Mouse (Mus musculus) liver (tissue): ENCODE data around the gene Sult5a1.

ENCODE experiments used
- DNase-seq: peaks from one replicate; pipeline ENCODE4 v3.0.0-alpha.2; 2020; ENCODE audit warnings: mixed read lengths

Gene Sult5a1

DNA sequence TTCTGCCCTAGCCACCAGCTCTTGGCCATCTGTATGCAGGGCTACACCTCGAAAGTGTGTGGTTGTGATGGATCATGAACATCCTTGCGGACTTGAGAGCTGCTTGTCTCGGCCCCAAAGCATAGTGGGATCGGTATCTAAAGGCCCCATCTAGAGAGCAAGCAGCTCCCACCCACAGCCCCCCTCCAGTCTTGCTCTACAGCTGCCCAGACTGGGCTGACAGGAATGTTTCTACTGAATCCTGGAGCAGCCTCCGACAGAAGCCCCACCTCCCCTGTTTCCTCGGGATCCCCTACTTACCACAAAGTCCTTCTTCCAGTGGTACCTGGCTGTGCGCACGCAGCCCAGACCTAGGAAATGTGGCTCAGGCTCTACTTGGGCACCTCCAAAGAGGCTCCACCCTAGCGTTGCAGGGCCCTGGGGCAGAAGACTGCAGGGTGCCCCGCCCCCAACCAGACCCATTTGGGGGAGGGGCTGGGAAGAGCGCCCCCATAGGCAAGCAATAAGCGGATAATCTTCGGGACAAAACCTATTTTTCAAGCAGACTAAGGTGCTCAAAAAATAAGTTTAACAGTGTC is at the start of gene Sult5a1:
TSS of gene Sult5a1 (minus strand) at position 428 of the 578 bp plus-strand sequence.
- peak; percentile 43 for DNase-seq

DNA sequence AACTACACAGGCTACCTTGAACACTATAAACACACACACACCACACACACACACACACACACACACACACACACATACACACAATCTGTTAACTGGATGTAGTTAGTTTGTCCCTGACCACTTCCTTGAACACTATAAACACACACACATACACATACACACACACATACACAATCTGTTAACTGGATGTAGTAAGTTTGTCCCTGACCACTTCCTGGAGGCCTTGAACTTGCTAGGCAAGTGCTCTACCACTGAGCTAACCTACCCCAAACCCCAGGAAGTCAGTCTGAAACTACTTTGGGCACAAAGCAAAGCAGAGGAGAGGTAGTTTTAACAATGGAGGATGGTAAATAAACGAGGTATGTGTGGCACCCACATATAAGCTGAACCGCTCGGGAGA is 45.5 kb upstream of the Sult5a1 start:
- DNase-seq, result no peak

DNA sequence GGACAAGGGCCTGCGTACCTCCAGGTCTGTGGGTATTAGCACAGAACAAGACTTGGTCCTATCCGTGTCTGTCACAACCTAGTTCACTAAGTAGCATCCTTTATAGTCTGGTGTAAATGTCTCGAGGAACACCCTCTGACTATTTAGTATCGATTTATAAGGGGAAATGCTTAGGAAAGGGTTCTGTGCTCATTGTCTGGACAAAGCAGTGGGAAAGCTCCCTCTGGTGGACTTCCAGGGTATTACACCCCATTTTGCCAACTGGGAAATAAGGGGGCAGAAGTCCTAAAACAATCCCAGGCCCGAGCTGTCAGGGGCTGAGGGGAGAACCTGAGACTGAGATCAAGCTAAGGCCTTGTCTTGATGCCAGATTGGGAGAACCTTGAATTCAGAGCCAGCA is 44.2 kb upstream of the Sult5a1 start:
- peak; percentile 74 for DNase-seq

DNA sequence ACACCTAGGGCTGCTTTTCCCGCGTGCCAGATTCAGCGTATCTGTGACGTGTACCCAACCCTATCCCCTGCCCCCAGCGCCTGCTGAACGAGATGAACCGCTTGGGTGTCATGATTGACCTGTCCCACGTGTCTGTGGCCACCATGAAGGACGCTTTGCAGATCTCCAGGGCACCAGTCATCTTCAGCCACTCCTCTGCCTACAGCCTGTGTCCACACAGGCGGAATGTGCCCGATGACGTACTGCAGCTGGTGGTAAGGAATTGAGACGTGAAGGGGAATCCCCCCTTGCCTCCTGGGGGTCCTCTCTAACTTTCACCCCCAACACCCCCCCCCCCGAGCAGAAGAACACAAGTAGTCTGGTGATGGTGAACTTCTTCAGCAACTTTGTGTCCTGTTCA is 41.7 kb upstream of the Sult5a1 start:
- no peak for DNase-seq

DNA sequence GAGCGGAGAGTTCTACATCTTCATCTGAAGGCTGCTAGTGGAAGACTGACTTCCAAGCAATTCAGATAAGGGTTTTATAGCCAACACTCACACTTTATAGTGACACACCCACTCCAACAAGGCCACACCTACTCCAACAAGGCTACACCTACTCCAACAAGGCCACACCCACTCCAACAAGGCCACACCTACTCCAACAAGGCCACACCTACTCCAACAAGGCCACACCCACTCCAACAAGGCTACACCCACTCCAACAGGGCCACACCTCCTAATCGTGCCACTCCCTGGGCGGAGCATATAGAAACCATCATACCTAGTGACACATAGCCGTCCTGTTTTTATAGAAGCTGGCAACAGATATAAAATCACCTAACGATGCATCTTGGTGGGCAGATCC is 38.9 kb upstream of the Sult5a1 start:
- DNase-seq, result peak; percentile 68

DNA sequence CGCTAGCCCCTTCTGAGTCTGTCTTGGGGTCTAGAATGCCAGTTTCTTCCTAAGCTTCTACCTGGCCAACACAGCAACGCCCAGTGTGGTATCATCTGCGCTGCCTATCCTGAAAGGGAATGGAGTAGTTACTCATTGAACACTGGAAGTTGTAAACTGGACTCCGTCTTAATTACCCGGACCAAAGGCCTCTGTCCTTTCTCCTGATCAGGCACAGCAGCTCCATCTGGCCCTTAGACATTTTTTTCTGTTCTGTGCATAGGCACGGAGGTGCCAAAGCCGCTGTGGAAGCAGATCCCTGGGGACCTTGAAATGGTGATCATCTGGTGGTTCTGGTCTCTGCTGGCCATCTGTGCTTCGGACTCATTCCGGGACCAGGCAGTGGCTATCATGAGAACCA is 35.7 kb upstream of the Sult5a1 start:
- no peak for DNase-seq

DNA sequence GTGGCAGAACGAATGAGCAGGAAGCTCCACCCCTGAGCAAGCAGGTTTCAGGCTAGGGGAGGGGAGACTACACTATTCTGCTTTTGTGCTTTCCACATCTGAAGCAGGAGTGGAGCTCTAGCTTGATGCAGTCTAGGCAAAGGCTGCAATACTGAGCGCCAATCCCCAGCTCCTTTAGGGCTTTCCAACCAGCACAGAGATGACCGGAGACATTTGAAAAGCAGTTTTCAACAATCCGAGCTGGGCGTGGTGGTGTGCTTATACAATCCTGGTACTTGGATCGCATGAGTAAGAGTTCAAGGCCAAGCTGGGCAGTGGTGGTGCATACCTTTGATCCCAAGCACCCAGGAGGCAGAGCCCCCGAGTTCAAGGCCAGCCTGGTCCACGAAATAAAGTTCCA is 33.8 kb upstream of the Sult5a1 start:
- DNase-seq, result no peak

DNA sequence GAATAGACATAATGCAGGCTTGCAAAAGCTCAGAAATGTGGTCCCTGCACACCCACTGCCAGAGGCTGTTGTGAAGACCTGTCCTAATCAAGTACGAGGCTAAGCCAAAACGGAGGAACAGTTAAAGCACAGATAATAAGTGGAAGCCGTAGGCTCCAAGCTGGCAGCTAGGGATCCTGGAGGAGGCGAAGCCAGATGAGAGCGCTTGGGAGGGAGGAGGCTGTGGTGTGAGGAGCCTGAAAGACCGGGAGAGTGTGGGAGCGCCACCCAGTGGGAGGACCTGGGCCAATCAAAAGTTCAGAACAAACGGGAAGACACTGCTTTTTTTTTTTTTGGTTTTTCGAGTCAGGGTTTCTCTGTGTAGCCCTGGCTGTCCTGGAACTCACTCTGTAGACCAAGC is 32.6 kb upstream of the Sult5a1 start:
- DNase-seq, result peak; percentile 81

DNA sequence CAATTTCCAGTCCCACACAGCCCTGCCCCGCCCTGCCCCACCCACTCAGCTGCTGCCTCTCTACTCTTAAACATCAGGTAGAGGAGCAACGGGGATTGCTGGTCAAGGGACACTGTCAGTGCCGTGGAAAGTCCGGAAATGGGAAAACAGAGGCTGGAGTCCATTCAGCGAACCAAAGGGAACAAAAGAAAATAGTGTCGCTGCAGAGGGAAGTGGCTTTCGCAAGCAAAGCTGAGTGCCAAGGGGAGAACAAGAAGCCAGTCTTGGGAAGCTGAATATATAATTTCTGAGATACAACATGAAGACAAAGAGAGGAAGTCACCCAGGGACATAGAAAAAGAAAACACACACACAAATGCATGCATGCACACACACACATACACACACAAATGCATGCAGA is 30.7 kb upstream of the Sult5a1 start:
- no peak for DNase-seq

DNA sequence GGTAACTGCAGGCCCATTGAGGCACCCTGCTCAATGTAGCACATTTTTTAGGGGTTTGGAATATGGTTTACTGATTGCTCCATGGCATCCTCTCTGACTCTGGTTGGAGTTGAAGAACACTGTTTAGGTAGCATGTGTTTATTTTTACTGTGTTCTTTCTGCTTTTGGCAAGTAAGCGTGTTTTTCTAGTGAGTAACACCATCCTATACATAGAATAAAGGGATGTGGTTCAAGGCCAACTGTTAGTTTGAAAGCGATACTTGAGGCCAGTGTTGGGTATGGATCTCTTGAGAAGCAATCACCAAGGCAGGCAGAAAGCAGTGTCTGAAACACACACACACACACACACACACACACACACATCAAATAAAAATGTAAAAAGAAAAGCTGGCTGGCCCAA is 29.9 kb upstream of the Sult5a1 start:
- DNase-seq, result no peak

DNA sequence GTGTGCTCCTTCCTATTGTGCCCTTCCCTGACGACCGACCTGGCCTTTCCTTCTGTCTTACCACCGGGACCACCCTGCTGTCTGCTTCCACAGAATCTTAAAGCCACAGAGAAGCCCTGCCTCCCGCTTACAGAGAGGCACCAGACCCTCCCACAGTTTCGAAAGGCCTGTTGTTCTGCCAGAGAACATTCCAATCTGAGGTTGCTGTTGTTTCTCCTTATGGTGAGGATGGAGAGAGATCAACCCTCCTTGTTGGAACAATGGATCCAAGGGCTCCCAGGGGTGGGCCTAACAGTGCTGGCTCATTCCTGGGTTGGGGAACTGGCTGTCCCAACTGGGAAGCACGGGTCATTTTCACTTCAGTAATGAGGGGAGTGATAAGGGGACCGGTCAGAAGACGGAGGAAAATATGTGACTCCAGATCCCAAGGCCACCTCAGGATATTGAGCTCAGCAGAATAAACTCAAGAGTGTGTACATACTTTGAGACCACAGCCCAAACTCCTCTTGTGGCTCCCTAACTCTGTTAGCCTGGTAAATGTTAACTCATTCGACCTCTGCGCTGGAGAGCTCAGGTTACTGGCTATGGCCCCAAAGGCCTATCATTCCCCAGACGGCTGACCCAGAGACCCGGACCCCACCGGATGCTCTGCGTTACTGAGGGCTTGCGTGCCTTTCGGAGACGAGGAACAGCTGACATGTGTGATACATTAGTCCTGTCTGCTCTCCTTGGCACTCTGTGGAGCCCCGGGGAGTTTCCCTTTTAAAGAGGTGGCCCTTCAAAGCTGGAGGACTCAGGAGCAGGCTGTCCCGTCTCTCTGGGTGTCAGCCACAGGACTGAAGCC is 27.7 kb upstream of the Sult5a1 start, which contains the start of gene Dpep1:
TSS of gene Dpep1 (plus strand) at position 677 of the 844 bp plus-strand sequence.
- DNase-seq, result no peak

DNA sequence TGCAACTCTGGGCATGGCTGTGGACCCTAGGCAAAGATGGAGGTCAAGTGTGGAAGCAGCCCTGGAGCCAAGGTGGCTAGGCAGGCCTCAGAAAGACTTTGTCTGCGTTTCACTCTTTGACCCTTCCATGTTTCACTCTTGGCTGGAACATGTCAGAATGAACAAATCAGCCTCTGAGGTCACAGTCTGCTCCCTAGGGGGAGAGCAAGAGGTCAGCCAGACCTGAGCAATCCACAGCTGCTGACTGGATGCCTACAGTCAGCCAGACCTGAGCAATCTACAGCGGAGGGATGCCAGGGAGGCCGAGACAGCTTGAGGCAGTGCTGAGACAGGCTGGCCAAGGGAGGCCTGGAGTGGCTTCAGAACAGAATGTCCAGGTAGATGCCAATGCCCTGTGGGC is 23.3 kb upstream of the Sult5a1 start:
- DNase-seq, result no peak

DNA sequence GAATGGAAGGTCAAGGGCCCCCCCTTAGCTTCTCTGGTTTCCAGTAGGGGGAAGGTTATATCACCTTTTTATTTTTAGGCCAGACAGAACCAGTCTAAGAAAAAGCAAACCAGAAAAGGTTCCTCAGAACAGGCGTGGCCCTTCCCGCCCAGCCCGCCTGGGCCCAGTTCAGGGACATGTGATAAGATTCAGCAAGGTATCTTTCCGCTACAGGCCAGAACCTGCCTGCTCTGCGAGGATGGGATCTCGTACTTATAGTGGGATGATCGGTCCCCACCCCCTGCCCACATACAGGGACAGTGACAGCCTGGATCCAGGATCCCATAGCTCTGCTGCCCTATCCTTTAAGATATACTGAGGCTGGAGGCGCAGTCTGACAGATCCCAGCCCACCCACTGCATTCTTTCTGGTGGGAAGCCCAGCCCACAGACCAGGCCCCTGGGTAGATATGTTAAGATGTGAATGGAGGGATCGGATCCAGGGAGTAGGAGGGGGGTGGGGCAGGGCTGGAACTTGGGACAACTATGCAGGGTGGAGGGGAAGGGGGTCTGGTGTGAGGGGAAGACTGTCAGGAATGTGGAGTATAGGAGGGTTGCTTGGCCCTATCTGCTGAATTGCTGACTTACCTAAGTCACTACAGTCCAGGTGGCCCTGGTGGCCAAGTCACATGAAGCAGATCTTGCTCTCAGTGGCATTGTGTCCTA is 1.9 kb downstream of the Sult5a1 start:
- DNase-seq, result peak; percentile 85

DNA sequence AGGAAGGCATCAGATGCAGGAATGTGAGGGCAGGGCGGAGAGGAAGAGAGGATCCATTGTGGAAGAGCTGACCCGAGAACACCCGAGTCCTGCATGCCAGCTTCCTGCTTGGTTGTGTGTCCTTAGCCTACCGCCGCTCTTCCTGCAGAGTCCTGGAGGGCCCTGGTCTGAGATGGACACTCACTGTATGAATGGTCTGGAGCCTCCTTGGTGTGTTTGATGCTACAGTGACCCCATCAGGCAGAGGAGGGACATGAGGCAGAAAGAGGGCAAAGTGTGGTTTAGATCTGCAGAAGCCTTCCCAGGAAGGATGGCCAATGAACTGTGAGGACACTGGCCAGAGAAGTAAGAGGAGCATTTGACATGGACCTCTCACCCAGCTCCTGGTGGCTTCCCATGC is 2.9 kb downstream of the Sult5a1 start:
- no peak for DNase-seq

DNA sequence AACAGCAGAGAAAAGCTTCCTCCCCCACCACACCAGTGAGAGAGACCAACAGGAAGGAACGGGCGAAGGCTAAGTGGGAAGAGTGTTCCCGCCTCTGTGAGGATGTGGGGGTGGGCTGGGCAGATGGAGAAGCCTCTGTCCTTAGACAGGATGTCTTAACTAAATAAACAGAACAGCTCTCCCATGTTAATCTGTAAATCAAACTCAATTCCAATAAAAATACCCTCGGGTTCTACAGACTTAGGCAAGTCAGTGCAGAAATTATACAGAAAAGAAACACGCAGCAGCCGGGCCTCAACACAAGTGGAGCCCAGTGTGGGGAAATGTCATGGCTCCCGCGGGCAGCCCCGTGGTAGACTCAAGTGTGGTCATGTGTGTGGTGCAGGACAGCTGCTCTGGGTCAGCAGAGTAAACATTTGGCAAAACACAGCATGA is 7.4 kb downstream of the Sult5a1 start:
- no peak for DNase-seq

DNA sequence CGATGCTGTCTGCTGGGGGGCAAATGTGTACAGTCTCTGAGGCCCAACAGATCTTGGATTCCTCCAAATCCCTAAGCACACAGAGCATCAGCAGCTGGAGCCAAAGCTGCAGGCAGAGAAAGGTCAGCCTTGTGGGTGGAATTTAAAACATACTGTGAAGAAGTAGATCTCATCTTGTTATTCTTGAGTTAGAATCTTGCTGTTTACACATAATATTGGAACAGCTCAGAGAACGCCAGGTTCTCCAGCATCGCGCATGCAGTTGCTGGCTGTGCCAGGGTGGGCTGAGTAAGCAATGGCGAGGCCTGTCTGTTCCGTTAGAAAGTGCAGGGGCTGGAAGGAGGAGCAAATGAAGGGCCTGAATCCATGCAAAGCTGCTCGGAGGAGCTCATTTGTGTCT is 11.7 kb downstream of the Sult5a1 start:
- DNase-seq, result no peak

DNA sequence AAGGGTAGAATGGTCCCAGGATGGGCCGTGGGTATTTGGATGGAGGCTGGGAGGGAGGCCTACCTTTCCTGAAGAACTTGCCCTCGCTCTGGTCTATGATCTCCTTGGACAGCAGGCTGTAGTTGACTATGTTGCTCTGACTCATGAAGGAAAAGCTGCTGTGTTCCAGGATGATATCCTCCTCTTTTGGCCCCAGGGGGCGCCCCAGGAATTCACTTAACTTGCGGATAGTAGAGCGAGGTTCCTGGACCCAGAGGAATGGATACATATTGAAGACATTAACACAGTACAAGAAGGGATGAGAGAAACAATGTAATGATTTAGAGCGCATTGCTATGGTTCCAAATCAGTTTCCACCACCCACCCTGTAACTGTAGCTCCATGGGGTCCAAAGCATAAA is 12.8 kb downstream of the Sult5a1 start:
- DNase-seq, result peak; percentile 67

DNA sequence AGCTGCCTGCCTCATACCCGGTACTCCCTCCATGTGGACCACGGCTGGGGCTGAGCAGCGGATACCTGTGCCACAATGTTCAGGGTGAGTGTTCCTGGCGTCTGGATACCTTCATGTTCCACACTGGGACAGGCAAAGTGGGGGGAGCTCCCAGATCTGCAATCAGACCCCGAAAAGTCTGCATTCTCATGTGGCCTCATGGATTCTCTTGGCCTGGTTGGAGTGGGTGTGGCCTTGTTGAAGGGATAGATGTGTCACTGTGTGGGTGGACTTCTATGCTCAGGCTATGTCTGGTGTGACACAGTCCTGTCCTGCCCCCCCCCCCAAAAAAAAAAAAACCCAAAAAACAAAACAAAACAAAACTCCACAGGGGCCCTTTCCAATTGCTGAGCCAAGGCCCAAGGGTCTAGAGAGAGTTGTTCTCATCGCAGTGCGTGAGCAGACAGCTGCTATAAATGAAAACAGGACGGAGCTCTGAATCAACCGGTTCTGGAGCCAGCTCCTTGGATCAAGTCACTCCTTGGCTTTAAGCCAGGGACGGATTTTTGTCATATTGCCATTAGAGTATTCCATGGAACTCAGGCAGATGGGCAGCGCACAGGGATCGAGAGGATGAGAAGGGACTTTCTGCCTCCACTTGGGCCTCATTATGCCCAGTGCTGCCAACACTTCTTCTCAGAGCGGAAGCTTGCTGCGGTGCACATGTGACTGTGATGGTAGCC is 16.2 kb downstream of the Sult5a1 start:
- DNase-seq, result no peak

DNA sequence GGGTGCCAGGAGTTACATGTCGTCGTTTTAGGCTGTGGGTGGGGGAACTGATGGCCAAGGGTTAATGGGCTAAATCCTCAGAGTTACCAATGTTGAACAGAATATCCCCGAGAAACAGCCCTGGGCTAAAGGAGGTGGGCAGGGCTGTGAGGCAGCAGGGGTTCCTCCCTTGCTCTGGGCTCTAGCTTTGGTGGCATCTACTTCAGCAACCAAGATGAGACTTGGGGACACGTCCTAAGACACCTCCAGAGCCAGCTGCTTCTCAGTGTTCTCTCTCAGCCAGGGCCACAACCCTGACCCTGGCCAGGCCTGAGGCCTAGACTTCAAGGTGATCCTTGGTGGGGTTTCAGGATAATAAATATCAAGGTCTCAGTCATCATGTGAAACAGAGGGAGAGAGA is 19.4 kb downstream of the Sult5a1 start:
- DNase-seq, result no peak

DNA sequence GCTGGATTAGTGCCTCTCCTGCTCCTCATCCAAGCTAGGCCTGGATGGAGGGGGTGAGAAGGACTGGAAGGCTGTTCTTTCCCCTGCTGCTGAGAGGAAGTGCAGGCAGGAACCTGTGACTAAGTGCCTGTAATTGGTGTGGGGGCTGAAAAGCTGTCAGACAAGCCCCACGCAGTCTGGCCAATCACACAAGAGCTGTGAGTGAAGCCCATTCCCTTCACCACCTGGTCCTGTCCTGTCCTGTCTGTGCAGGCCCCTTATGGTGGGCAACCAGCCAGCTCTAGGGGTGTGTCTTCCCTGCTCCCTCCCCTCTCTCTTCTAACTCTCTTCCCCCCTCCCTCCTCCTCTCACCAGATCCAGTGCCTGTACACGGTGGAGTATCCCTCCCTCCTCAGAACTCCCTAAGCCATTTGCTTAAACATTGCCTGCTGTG is 20.5 kb downstream of the Sult5a1 start:
- peak; percentile 66 for DNase-seq

DNA sequence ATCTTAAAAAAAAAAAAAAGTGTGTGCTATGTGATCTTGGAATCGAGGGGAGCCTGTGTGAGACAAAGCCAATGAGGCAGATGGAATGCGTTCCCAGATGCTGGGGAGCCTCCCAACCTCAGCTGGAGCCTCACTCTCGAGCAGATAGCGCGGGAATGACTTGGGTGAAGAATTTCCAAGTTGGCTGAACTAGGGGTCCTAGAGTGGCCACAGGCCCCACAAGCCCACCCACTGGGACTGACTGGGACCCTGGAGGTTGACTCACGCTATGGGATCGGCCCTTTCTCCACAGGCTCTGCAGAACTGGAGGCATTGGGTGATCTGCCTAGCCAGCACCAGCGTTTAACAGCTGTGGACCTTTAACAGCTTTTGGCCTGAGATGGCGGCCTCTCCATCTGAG is 21.8 kb downstream of the Sult5a1 start:
- no peak for DNase-seq

DNA sequence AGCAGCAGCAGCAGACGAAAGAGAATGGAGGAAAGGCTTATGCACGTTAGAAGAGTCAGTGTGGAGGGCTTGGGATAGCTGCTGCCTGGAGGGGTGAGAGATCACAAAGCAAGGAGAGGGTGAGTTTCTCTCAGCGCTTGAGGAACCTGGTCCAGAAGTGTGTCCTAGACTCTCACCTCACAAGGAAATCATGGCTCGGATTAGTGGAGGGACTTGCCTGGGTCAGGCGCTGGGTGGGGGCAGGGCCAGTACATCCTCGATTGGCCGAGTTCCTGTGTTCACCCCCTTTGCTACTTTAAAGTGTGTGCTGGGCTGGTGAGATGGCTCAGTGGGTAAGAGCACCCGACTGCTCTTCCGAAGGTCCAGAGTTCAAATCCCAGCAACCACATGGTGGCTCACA is 22.3 kb downstream of the Sult5a1 start:
- DNase-seq, result no peak

DNA sequence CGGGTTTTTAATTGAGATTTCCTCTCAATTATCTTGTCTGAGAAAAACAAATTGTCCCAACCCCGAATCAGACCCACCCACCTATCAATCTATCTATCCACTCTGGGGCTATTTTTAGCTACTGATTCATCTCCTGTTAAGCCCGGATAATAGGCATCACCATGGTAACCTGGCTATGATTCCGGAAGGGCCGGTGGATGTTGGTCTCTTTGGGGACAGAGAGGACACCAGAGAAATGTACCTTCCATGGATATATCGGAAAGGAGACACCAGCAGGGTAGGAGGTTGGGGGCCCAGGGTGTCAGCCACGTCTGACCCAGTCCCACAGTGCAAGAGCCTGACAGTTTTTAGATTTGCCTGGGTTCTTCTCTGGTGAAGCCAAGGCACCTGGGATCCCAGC is 22.7 kb downstream of the Sult5a1 start:
- DNase-seq, result no peak
